Mouse (Mus musculus) embryonic facial prominence, embryonic 15.5 days (tissue): ENCODE data around the gene Appbp2. TPM values are rescaled to one million over a fixed set of nuclear protein-coding genes. Genes with fewer than 3 reads are reported as not detected.
"Not testable (repeated sequence)": the region's sequence is repeated elsewhere in the genome, so short reads cannot be mapped to it uniquely, and the experiment has no call there.

Experiments used
- ATAC-seq: fragments of 200-750 bp; cut with Nextera tagmentation; 2 replicates; pipeline ENCODE4 v1.8.0; 2017; ENCODE audit warnings: low read depth, moderate TSS enrichment; ENCODE audit not compliant: insufficient number of reproducible peaks, low FRiP score, low TSS enrichment
- H3K27ac ChIP-seq: fragments of 300-500 bp; sonication (generic); replicated peaks from 2 replicates; pipeline ENCODE4 v1.5.1; 2015; ENCODE audit warnings: mild to moderate bottlenecking, inconsistent platforms
- H3K27me3 ChIP-seq: fragments of 300-500 bp; sonication (generic); 2 replicates; pipeline ENCODE4 v1.6.1; 2015; ENCODE audit warnings: inconsistent platforms
- H3K36me3 ChIP-seq: fragments of 300-500 bp; sonication (generic); 2 replicates; pipeline ENCODE4 v1.6.1; 2015; ENCODE audit warnings: mild to moderate bottlenecking, inconsistent platforms
- H3K4me1 ChIP-seq: fragments of 300-500 bp; sonication (generic); 2 replicates; pipeline ENCODE4 v1.6.1; 2015; ENCODE audit warnings: inconsistent platforms
- H3K4me2 ChIP-seq: fragments of 300-500 bp; sonication (generic); replicated peaks from 2 replicates; pipeline ENCODE4 v1.6.1; 2015; ENCODE audit warnings: mild to moderate bottlenecking, inconsistent platforms
- H3K4me3 ChIP-seq: fragments of 300-500 bp; sonication (generic); replicated peaks from 2 replicates; pipeline ENCODE4 v1.5.1; 2015; ENCODE audit warnings: mild to moderate bottlenecking, inconsistent platforms
- H3K9ac ChIP-seq: fragments of 300-500 bp; sonication (generic); 2 replicates; pipeline ENCODE4 v1.6.1; 2015; ENCODE audit warnings: inconsistent platforms
- H3K9me3 ChIP-seq: fragments of 300-500 bp; sonication (generic); replicated peaks from 2 replicates; pipeline ENCODE4 v1.6.1; 2016; ENCODE audit warnings: inconsistent platforms
- WGBS: fragments of 180-500 bp; shearing (Covaris S2); methylation state at CpG from one replicate; pipeline ENCODE4 v1.1.7; 2015; 5-methylcytosine and 5-hydroxymethylcytosine counted together
- polyA plus RNA-seq: library from polyadenylated mRNA; unstranded; fragments of >200 nt; fragmentation: Nextera tagmentation; extraction: Ambion mirVana; gene quantifications from 2 replicates; pipeline ENCODE4 v1.2.1, GENCODE M21; 2015

The Appbp2 gene
- polyA plus RNA-seq, 1 experiment from 2014 or later, result 38.7 TPM

DNA sequence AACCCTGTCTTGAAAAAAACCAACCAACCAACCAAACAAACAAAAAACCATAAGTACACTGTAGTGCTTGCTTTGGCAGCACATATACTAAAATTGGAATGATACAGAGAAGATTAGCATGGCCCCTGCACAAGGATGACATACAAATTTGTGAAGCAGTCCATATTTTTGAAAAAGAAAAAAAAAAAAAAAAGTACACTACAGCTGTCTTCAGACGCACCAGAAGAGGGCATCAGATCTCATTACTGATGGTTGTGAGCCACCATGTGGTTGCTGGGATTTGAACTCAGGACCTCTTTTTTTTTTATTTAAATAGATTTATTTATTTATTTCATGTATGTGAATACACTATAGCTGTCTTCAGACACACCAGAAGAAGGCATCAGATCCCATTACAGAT is 71.9 kb downstream of the Appbp2 start:
- not testable (repeated sequence) for H3K36me3 ChIP-seq, H3K4me3 ChIP-seq, ATAC-seq, H3K27ac ChIP-seq, H3K27me3 ChIP-seq, H3K4me1 ChIP-seq, H3K4me2 ChIP-seq, H3K9ac ChIP-seq, H3K9me3 ChIP-seq
- 89% methylated on average over 1 of the region's 1 CpGs for WGBS

DNA sequence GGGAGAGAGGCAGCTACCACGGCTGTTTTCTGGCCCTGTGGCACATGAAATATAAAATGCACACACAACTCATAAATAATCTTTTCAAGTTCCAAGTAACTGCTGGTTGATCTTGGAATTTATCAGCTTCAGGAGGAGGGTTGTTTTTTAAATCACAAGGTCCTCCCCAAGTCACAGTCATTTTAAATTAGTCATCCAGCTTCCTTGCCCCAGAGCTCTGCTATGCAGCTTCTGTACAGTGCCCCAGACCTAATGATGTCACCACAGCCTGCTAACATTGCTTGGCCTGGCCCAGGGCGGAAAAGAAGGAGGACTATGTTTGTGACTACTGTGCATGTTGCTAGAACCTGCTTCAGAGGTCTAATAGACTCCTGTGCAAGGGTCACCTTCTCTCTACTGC is 77.6 kb downstream of the Appbp2 start:
- Histone ChIP-seq H3K36me3 (no peaks in the 10 kb centered on the region), H3K27me3 (no peaks in the 10 kb centered on the region), H3K4me2 (no peak overlapping the region), H3K9me3 (no peaks in the 10 kb centered on the region), H3K4me3 (no peak overlapping the region), H3K9ac (no peak overlapping the region), H3K27ac (no peak overlapping the region), H3K4me1 (no peaks in the 10 kb centered on the region)
- no peak for ATAC-seq
- 48% methylated on average over 2 of the region's 2 CpGs for WGBS

DNA sequence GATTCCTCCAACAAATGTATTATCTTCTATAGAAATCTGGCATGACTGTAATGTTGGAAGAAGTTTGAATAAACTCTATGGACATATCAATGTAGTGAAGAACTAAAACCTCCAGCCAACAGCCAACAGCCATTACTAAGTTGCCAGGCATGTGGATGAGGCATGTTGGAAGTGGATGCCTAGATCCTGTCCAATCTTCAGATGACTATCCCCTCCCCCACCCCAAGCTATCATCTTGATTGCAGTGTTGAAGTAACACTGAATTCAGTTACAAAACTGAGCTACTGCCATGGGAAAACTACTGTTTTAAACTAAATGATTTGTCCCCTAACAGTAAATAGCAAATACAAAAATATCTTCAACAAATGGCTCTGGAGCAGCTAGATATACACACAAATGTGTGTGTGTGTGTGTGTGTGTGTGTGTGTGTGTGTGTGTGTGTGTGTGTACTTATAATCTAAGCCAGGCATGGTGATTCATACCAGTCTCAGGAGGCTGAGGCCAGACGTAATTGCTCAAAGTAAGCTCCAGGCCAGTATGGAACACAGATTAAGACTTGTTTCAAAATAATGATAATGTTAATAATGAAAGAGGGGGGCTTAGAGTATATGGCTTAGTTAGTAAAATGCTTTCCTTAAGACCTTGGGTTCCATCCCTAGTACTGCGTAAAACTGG is 82.5 kb downstream of the Appbp2 start:
- Histone ChIP-seq H3K27ac (no peak overlapping the region), H3K4me1 (no peaks in the 10 kb centered on the region), H3K4me3 (no peak overlapping the region), H3K9ac (no peak overlapping the region), H3K27me3 (no peaks in the 10 kb centered on the region), H3K9me3 (no peaks in the 10 kb centered on the region), H3K4me2 (no peak overlapping the region), H3K36me3 (no peaks in the 10 kb centered on the region)
- ATAC-seq, result no peak
- 69% methylated on average over 2 of the region's 2 CpGs for WGBS

DNA sequence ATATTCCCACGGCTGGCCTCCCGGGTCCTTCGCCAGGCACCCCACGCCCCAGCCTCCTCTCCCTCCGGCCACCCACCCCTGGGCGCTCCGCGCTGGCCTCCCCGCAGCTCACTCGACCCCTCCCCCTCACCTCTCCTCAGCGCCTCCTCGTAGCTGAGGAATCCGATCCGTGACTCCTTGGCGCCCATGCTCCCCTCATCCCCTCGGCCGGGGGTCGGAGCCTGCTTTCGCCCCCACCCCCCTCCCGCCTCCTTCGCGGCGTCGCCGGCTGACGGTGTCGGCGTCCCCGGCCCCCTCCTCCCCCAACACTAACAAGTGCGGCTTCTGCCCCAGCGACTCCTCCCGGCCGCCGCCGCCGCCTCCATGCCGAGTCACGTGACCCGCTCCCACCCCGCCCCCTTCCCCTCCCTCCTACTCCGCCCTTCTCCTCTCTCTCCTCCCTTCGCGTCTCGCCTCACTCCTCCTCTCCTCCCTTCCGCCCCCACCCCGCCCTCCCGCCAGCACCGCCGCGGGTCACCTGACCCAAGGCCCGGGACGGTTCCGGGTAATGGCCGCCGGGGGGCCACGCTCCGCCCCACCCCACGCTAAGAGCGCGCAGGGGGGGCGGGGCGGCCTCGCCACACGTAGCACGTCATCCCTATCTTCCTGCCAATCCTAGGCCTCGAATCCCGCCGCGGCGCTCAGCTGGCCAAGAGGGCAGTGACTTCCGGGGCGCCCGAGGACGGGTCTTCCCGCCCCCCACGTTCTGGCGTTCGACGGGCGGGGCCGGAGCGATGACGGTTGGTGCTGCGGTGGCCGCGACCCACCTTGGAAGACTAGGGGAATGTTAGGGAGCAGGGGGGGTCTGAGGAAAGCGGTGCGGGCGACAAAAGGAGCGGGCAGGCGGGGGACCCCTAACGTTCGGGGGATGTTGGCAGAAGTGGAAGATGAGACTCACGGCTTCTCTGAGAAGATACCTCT is 95.1 kb downstream of the Appbp2 start, which contains the start of gene Usp32:
Gene Usp32, minus strand, starts transcription at position 581 of the 960 bp plus-strand sequence.
- peaks cover 9% of the 10 kb centered on the region; the same call in 1 of the 2 replicates for H3K4me1 ChIP-seq
- peak within 1 kb of the TSS; percentile 82 for H3K4me3 ChIP-seq
- H3K9me3 ChIP-seq, result no peaks in the 10 kb centered on the region
- peak; percentile 99 for ATAC-seq
- peak within 1 kb of the TSS; percentile 89 for H3K27ac ChIP-seq
- H3K36me3 ChIP-seq, result no peaks in the 10 kb centered on the region
- WGBS, result under 1% methylated on average over 84 of the region's 94 CpGs
- peak within 1 kb of the TSS; percentile 74 for H3K9ac ChIP-seq
- H3K4me2 ChIP-seq, result peak within 1 kb of the TSS; percentile 69
- H3K27me3 ChIP-seq, result no peaks in the 10 kb centered on the region

DNA sequence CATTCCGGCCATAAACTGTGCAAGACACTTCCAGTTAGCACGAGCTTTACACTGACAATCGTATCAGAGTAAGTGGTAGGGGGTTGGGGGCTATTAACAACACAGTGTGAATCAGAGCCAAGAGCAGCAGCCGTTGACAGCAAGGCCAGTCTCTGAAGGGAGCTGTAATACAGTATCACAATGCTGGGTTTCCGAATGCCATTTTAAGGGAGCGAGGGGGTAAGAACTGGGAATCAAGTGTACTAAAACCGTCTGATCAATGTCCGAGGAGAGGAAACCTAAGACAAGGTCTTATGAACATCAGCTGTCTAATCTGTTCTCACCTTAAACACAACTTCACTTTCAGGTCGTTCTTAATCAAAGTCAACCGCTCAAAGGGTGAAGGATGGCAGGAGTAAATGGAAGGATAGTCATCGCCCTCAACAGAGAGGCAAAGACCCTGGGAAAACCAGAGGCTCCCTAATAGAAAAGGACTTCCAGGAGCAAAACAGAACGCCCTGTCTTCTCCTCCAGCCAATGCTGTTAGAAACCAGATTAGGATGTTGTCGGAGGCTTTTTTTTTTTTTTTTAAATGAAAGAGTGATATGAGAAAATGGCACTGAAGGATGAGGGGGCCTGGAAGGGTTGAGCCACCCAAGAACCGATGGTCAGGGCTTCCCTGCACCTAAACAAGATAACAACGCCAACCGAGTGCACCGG is 96.0 kb downstream of the Appbp2 start:
- Histone ChIP-seq H3K27me3 (no peaks in the 10 kb centered on the region), H3K36me3 (no peaks in the 10 kb centered on the region), H3K9ac (peak overlapping the region; percentile 74), H3K4me1 (peaks cover 9% of the 10 kb centered on the region; the same call in 1 of the 2 replicates), H3K4me2 (peak overlapping the region; percentile 69), H3K9me3 (no peaks in the 10 kb centered on the region), H3K27ac (peak overlapping the region; percentile 82), H3K4me3 (peak overlapping the region; percentile 82)
- no peak for ATAC-seq
- 1% methylated on average over 17 of the region's 17 CpGs for WGBS

Other genes starting within 250 kb of the Appbp2 start
- 3.6 and 4.1 TPM in 2 replicates for gene Usp32, start 95.0 kb downstream of the Appbp2 start, polyA plus RNA-seq
- 0.25 TPM in 1 of 2 replicates, not detected in the other for gene 1700125H20Rik, start 64.7 kb downstream of the Appbp2 start, polyA plus RNA-seq
- gene Ppm1d, start 76.1 kb upstream of the Appbp2 start, polyA plus RNA-seq, result 17.0 and 17.1 TPM in 2 replicates
- 27.0 and 32.7 TPM in 2 replicates for gene Bcas3, start 118.0 kb upstream of the Appbp2 start, polyA plus RNA-seq